Comparison of ENCODE assay signal across 1 mouse cellular context in genomic region chr5:31086606-31087005, GRCm38 (mm10).
TF ChIP-seq lines count a peak whose summit lies in the region.

No protein-coding gene starts in this region.

TF ChIP-seq in myocyte, 11 proteins besides CTCF, POLR2A, EP300 and RAD21 (continued from another document):
- no peak for TF ChIP-seq MYOD1 (IDR thresholded peaks at IDR 0.05; ENCODE audit: control insufficient read depth in 1 of 3, insufficient read length in 2 of 3, low read depth in 2 of 3)
- no peak for TF ChIP-seq E2F4 (IDR thresholded peaks at IDR 0.05; ENCODE audit: insufficient read depth)
- no peak for TF ChIP-seq SRF (IDR thresholded peaks at IDR 0.05; ENCODE audit: control insufficient read depth, insufficient read length, low read depth)
- no peak for TF ChIP-seq MYOG (IDR thresholded peaks at IDR 0.05; ENCODE audit: control insufficient read depth in 1 of 3, insufficient read depth in 1 of 3, insufficient read length in 2 of 3, low read depth in 2 of 3)
- TF ChIP-seq TCF3 (IDR thresholded peaks at IDR 0.05; ENCODE audit: insufficient read length, low read depth): no peak
- TF ChIP-seq CEBPB (IDR thresholded peaks at IDR 0.05; ENCODE audit: insufficient read depth, poor library complexity, severe bottlenecking): no peak
- no peak for TF ChIP-seq MAX (IDR thresholded peaks at IDR 0.05; ENCODE audit: low read depth)
- no peak for TF ChIP-seq TCF12 (IDR thresholded peaks at IDR 0.05; ENCODE audit: insufficient read depth, poor library complexity, severe bottlenecking)
- no peak for TF ChIP-seq POLR2AphosphoS2 (IDR thresholded peaks at IDR 0.05; ENCODE audit: insufficient read length, low read depth)
